Mouse (Mus musculus) gastrocnemius, postnatal 10 days (tissue): ENCODE measurements around the gene Specc1. TPM values are rescaled to one million over a fixed set of nuclear protein-coding genes. Genes with fewer than 3 reads are reported as not detected.

Experiments used
- DNase-seq: peaks from one replicate; pipeline ENCODE4 v3.0.0; 2021; ENCODE audit warnings: mixed read lengths
- total RNA-seq, 2 experiments: library from RNA; stranded (reverse); gene quantifications; 2 replicates each; pipeline ENCODE4 v1.2.3; 2021

Specc1 gene
- total RNA-seq, 2 experiments from 2014 or later, result 6.3 to 9.8 TPM

DNA sequence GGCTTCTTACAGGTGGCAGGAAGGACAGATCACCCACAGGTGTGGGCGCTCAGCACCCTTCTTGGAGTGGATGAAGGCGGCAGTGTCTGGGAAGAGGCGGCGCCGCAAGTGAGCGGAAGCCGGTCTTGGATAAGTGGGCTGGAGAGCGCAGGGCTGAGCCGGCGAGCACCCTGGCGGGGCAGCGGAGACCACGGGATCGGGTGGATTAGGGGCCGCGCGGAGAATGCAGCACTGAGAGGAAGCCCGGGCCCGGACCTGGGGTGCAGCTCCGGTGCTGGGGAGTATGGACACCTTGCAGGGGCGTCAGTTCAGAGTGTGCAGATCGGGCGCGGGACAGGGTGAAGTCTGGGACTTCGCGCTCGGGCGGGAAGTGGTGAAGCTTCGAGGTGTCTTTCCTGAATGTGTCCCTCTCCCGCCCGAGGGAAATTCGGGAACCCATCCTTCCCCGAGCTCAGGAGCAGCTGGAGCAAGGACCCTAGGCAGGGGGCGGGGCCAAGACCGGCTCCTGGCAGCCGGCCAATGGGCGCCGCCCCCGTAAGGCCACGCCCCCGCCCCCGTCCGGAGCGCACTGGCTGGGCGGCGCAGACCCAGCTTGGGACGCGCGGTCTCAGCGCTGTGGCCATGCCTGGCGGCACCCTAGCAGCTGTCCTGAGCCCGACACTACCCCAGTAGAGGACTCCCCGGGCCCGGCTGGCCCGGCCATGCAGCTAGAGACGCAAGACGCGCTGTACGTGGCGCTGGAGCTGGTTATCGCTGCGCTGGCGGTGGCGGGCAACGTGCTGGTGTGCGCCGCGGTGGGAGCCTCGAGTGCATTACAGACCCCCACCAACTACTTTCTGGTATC lies 292.1 kb downstream of the Specc1 start, which contains the start of gene Adora2b:
Gene Adora2b, plus strand, starts transcription at position 584 of the 844 bp plus-strand sequence.
- DNase-seq, result peak; percentile 76

DNA sequence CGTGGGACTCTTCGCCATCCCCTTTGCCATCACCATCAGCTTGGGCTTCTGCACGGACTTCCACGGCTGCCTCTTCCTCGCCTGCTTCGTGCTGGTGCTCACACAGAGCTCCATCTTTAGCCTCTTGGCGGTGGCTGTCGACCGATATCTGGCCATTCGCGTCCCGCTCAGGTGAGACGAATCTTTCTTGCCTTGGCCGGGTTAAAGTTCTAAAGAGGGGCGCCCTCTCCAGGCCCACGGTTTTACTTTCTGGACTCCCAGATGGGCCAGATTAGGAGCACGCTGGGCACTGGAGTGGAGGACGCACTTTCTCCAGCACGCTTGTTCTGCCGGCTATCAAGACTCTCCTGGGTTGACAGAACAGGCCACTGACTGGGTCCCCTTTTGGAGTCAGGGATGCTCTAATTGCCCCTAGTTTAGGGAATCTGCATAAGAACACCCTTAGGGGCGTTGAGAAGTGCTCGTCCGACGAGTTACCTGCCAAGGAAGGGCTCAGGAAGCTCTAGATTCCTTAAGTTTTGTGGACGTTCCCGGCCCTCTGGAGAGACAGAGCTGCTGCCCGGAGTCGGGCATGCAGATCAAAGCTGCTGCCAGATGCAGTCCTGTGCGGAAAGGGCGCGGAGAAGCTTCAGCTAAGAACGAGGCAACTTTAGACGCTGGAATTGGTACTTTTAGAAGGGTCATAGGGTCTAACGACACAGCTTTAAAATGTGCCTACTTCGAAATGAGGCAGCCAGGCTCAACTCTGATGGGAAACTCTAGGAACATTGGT lies 292.9 kb downstream of the Specc1 start:
- DNase-seq, result peak; percentile 26

- no peak for DNase-seq
These were observed 294.5 kb downstream of the Specc1 start for GRCm38 (mm10) chr11:62251047-62251446.

- no peak for DNase-seq
These were observed 296.8 kb downstream of the Specc1 start for GRCm38 (mm10) chr11:62253380-62253779.

GRCm38 (mm10) chr11:62259214-62259613 lies 302.7 kb downstream of the Specc1 start:
- DNase-seq, result no peak

GRCm38 (mm10) chr11:62263599-62263998 lies 307.0 kb downstream of the Specc1 start:
- no peak for DNase-seq

- no peak for DNase-seq
These were observed 307.5 kb downstream of the Specc1 start for GRCm38 (mm10) chr11:62264018-62264417.

- DNase-seq, result no peak
These were observed 309.1 kb downstream of the Specc1 start for GRCm38 (mm10) chr11:62265642-62266041.

GRCm38 (mm10) chr11:62266466-62267214 lies 310.1 kb downstream of the Specc1 start:
- DNase-seq, result no peak

DNA sequence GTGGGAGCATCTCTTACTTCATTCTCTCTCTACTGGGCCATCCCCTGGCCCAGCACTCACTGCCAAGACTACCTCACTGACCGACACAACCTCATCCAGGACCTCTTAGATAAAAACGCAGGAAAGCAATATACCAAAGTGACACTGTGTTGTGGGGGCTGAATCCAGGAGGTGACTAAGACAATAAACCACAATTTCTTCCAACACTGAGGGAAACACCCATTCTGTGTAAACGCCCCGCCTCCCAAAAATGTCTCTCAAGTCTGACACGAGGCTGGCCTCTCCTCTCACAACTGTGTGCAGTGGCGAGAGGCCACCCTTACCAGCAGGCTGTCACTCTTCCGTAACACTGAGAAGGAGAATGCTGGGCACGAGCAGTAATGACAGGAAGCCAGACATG lies 311.8 kb downstream of the Specc1 start:
- no peak for DNase-seq

GRCm38 (mm10) chr11:62269097-62269496 lies 312.5 kb downstream of the Specc1 start:
- no peak for DNase-seq

DNA sequence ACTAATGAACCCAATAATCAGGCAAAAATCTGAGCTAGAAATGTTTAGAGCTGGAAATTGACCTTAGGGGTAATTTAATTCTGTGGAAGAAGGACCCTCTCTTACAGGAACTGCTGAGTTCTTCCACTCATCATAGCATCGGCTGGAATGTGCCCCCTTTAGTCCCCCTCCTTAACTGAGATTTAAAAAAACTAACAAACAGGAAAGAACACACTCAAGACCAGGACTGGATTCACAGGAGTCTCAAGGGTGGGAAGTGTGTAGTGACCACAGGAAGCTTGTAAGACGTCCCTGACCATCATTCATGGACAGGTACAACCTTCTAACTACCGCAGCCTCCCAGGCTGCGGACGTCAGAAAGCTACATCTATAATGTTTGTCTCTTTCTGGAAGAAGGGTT lies 314.3 kb downstream of the Specc1 start:
- DNase-seq, result no peak

Other genes starting within 250 kb of the Specc1 start
- gene Slc5a10, start 235.9 kb upstream of the Specc1 start, total RNA-seq, result not detected
- 1 to 10 TPM; 6.0 to 7.9 TPM for gene Prpsap2, start 194.7 kb upstream of the Specc1 start, total RNA-seq
- gene Ulk2, start 101.7 kb upstream of the Specc1 start, total RNA-seq, result 10 to 100 TPM; 47.6 to 53.6 TPM
- 10 to 100 TPM in 1 of 2 experiments, 1 to 10 TPM in 1; 8.7 to 10.8 TPM for gene Akap10, start 26.5 kb upstream of the Specc1 start, total RNA-seq